In genomic region chr6:108476797-108477235, GRCm38 (mm10) we compare ENCODE assay signal across 8 mouse cellular contexts.
DNase-seq lines count a peak whose midpoint lies in the region; ATAC-seq and TF ChIP-seq lines count a peak whose summit lies in the region.

No protein-coding gene starts in this region.

- H3K4me2 ChIP-seq in heart, embryonic 15.5 days: no peak overlapping the region
- no peak overlapping the region for H3K4me2 ChIP-seq in liver, embryonic 16.5 days (ENCODE audit: low read depth, low read length)
- no peak overlapping the region for H3K4me2 ChIP-seq in stomach, postnatal 0 days (replicated peaks; ENCODE audit: low read depth)
- H3K4me2 ChIP-seq in hindbrain, embryonic 12.5 days (replicated peaks): no peak overlapping the region
- no peak overlapping the region for H3K4me2 ChIP-seq in hindbrain, embryonic 14.5 days (replicated peaks)

- H3K4me1 ChIP-seq in liver, adult 2 months (ENCODE audit: control insufficient read depth, insufficient read depth, low read length): no peaks in the 10 kb centered on the region; the same call in 1 of the 2 replicates
- H3K4me1 ChIP-seq in heart, embryonic 15.5 days (replicated peaks): peaks cover 16% of the 10 kb centered on the region
- no peaks in the 10 kb centered on the region; the same call in 1 of the 2 replicates for H3K4me1 ChIP-seq in liver, embryonic 16.5 days (ENCODE audit: control insufficient read depth, low read depth, low read length)
- no peaks in the 10 kb centered on the region for H3K4me1 ChIP-seq in stomach, postnatal 0 days (replicated peaks; ENCODE audit: control insufficient read depth, insufficient read depth)
- no peaks in the 10 kb centered on the region for H3K4me1 ChIP-seq in hindbrain, embryonic 12.5 days
- H3K4me1 ChIP-seq in hindbrain, embryonic 14.5 days (replicated peaks; ENCODE audit: control insufficient read depth, insufficient read depth, low read length): no peaks in the 10 kb centered on the region

- no peaks in the 10 kb centered on the region for H3K9me3 ChIP-seq in heart, embryonic 15.5 days (replicated peaks)
- H3K9me3 ChIP-seq in liver, embryonic 16.5 days (replicated peaks; ENCODE audit: control insufficient read depth, low read length): no peaks in the 10 kb centered on the region
- no peaks in the 10 kb centered on the region for H3K9me3 ChIP-seq in stomach, postnatal 0 days (ENCODE audit: control insufficient read depth, low read length)
- no peaks in the 10 kb centered on the region for H3K9me3 ChIP-seq in hindbrain, embryonic 12.5 days (replicated peaks)
- no peaks in the 10 kb centered on the region for H3K9me3 ChIP-seq in hindbrain, embryonic 14.5 days (ENCODE audit: control insufficient read depth, low read length)

- H3K9ac ChIP-seq in liver, adult 2 months (ENCODE audit: low read depth, low read length): no peak overlapping the region
- no peak overlapping the region for H3K9ac ChIP-seq in heart, embryonic 15.5 days
- no peak overlapping the region for H3K9ac ChIP-seq in liver, embryonic 16.5 days (ENCODE audit: low read depth, low read length)
- no peak overlapping the region for H3K9ac ChIP-seq in stomach, postnatal 0 days (ENCODE audit: low read length)
- no peak overlapping the region for H3K9ac ChIP-seq in hindbrain, embryonic 12.5 days
- H3K9ac ChIP-seq in hindbrain, embryonic 14.5 days: no peak overlapping the region

- TF ChIP-seq POLR2A in liver, adult 2 months (IDR thresholded peaks at IDR 0.05; ENCODE audit: extremely low read depth, insufficient read depth, low read length): no peak

- H3K27me3 ChIP-seq in liver, adult 2 months (ENCODE audit: control insufficient read depth, insufficient read depth, low read length): no peaks in the 10 kb centered on the region
- H3K27me3 ChIP-seq in heart, embryonic 15.5 days: no peaks in the 10 kb centered on the region
- no peaks in the 10 kb centered on the region for H3K27me3 ChIP-seq in liver, embryonic 16.5 days (ENCODE audit: control insufficient read depth, insufficient read depth, low read depth, low read length)
- H3K27me3 ChIP-seq in stomach, postnatal 0 days (ENCODE audit: control insufficient read depth, insufficient read depth, low read length): no peaks in the 10 kb centered on the region
- H3K27me3 ChIP-seq in hindbrain, embryonic 12.5 days: no peaks in the 10 kb centered on the region
- no peaks in the 10 kb centered on the region for H3K27me3 ChIP-seq in hindbrain, embryonic 14.5 days (ENCODE audit: control insufficient read depth, insufficient read depth, low read length)

- TF ChIP-seq CTCF in liver, adult 2 months (IDR thresholded peaks at IDR 0.05; ENCODE audit: low read depth, low read length): no peak
- TF ChIP-seq CTCF in stomach, postnatal 0 days (IDR thresholded peaks at IDR 0.05; ENCODE audit: low read depth): no peak

- WGBS in liver, adult 2 months: 26% methylated on average over 8 of the region's 8 CpGs
- WGBS in heart, embryonic 15.5 days: 48% methylated on average over 8 of the region's 8 CpGs
- WGBS in liver, embryonic 16.5 days (ENCODE audit: insufficient replicate concordance): 37% methylated on average over 8 of the region's 8 CpGs
- 56% methylated on average over 8 of the region's 8 CpGs for WGBS in stomach, postnatal 0 days
- 89% methylated on average over 8 of the region's 8 CpGs for WGBS in hindbrain, embryonic 12.5 days
- 85% methylated on average over 8 of the region's 8 CpGs for WGBS in hindbrain, embryonic 14.5 days

- no peak; the same call in 1 of the 2 replicates for ATAC-seq in heart, embryonic 15.5 days (replicated peaks; ENCODE audit: insufficient number of reproducible peaks, insufficient read depth, low FRiP score, low read depth)
- peak; percentile 64 for ATAC-seq in liver, embryonic 16.5 days (ENCODE audit: low read depth)
- ATAC-seq in stomach, postnatal 0 days (ENCODE audit: low FRiP score, low TSS enrichment): no peak
- ATAC-seq in hindbrain, embryonic 12.5 days (ENCODE audit: low FRiP score): no peak
- ATAC-seq in hindbrain, embryonic 14.5 days (ENCODE audit: low FRiP score): no peak

- H3K27ac ChIP-seq in liver, adult 2 months (replicated peaks; ENCODE audit: insufficient read depth, low read depth, low read length): peak overlapping the region; percentile 4
- peak overlapping the region; percentile 38; the same call in 1 of the 2 replicates for H3K27ac ChIP-seq in heart, embryonic 15.5 days
- H3K27ac ChIP-seq in liver, embryonic 16.5 days (ENCODE audit: low read length): peak overlapping the region; percentile 56
- 0 out of 2 replicates have a peak overlapping the region, but pooled peaks have one; percentile 18 for H3K27ac ChIP-seq in stomach, postnatal 0 days (replicated peaks)
- H3K27ac ChIP-seq in hindbrain, embryonic 12.5 days: no peak overlapping the region
- no peak overlapping the region for H3K27ac ChIP-seq in hindbrain, embryonic 14.5 days

- H3K79me2 ChIP-seq in liver, adult 2 months (ENCODE audit: control insufficient read depth, insufficient read depth, low read length): no peaks in the 10 kb centered on the region

- H3K36me3 ChIP-seq in liver, adult 2 months (ENCODE audit: control insufficient read depth, insufficient read depth, low read length): peaks cover 13% of the 10 kb centered on the region
- peaks cover 15% of the 10 kb centered on the region; the same call in 1 of the 2 replicates for H3K36me3 ChIP-seq in heart, embryonic 15.5 days
- no peaks in the 10 kb centered on the region for H3K36me3 ChIP-seq in liver, embryonic 16.5 days (ENCODE audit: control insufficient read depth, insufficient read depth)
- peaks cover 2% of the 10 kb centered on the region; the same call in 1 of the 2 replicates for H3K36me3 ChIP-seq in stomach, postnatal 0 days (ENCODE audit: control insufficient read depth, insufficient read depth, low read length)
- H3K36me3 ChIP-seq in hindbrain, embryonic 12.5 days: no peaks in the 10 kb centered on the region
- 0 out of 2 replicates have a peak, but pooled peaks cover 7% of the 10 kb centered on the region for H3K36me3 ChIP-seq in hindbrain, embryonic 14.5 days (replicated peaks; ENCODE audit: control insufficient read depth, insufficient read depth)

- DNase-seq in liver, adult 2 months (ENCODE audit: extremely low read depth, low read depth, low spot score): peak; percentile 57
- DNase-seq in liver: no peak
- DNase-seq in stomach, postnatal 0 days (ENCODE audit: low spot score): no peak
- DNase-seq in frontal cortex, adult 2 months (ENCODE audit: extremely low spot score in 1 of 2, low spot score in 1 of 2): no peak
- DNase-seq in hindbrain, embryonic 14.5 days (ENCODE audit: low spot score): no peak

- H3K4me3 ChIP-seq in liver, adult 2 months (ENCODE audit: insufficient read depth, low read depth, low read length): no peak overlapping the region
- H3K4me3 ChIP-seq in heart, embryonic 15.5 days: no peak overlapping the region
- H3K4me3 ChIP-seq in liver, embryonic 16.5 days (ENCODE audit: low read depth, low read length): no peak overlapping the region
- no peak overlapping the region for H3K4me3 ChIP-seq in stomach, postnatal 0 days (ENCODE audit: low read depth, low read length)
- H3K4me3 ChIP-seq in hindbrain, embryonic 12.5 days: no peak overlapping the region
- no peak overlapping the region for H3K4me3 ChIP-seq in hindbrain, embryonic 14.5 days (replicated peaks; ENCODE audit: low read length)

- TF ChIP-seq EP300 in stomach, postnatal 0 days (optimal IDR thresholded peaks at IDR 0.05): no peak

Comparison
In these comparisons a context has a peak if more than half of its experiments do, and no peak if none do; other contexts are left out.
1. H3K27ac ChIP-seq: peak in liver, adult 2 months (single experiment), heart, embryonic 15.5 days (single experiment), liver, embryonic 16.5 days (single experiment) and stomach, postnatal 0 days (single experiment); none in hindbrain, embryonic 12.5 days (single experiment) and hindbrain, embryonic 14.5 days (single experiment).